Mouse (Mus musculus): ENCODE measurements around the gene Prr5.

DNA sequence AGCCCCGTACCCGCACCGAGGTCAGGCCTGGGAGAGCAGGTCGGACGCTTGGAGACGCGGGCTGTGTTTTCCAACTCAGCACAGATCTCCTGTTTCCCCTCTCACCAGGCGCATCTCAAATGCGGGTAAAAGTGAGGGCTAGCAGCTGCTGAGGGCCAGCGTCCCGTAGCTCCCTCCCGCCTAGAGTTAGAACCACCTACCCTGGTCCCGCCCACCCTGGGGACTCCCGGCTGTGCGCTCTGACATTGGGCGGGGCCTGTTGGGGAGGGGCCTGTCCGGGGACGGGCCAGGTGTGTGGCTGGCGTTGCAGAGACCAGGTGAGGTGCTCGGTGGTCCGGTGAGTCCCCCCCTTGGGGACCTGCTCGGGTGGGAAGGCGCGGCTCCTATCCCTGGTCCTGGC lies 50.4 kb downstream of the Prr5 start, which contains the start of gene Arhgap8:
- no peak for TF ChIP-seq POLR2A (IDR thresholded peaks at IDR 0.05; ENCODE audit: extremely low read depth, insufficient read depth, low read length)
- TF ChIP-seq CTCF (IDR thresholded peaks at IDR 0.05; ENCODE audit: low read depth, low read length) = no peak

All from liver, adult 2 months (tissue).